Mouse (Mus musculus) inflammation-experienced regulatory T-cells (primary cell): ENCODE data around the gene Col6a1. TPM values are rescaled to one million over a fixed set of nuclear protein-coding genes. Genes with fewer than 3 reads are reported as not detected.

Experiments
- polyA plus RNA-seq, 2 experiments: library from polyadenylated mRNA; unstranded; fragments of 100-300 nt; shearing (Covaris generic); gene quantifications; one replicate each; pipeline ENCODE4 v1.2.1; 2017

The Col6a1 gene
- polyA plus RNA-seq, result under 1 TPM; 0.07 to 0.43 TPM

GRCm38 (mm10) chr10:76725682-76726285 lies at the start of gene Col6a1:
Col6a1 (minus strand) TSS chr10:76726168.

Other genes with a start within 250 kb of the Col6a1 start
- gene Lss, start 194.6 kb downstream of the Col6a1 start, polyA plus RNA-seq, result 10 to 100 TPM; 10.6 to 22.3 TPM
- gene Spatc1l, start 163.9 kb downstream of the Col6a1 start, polyA plus RNA-seq, result under 1 TPM; 0.31 to 0.77 TPM
- gene Ftcd, start 150.5 kb downstream of the Col6a1 start, polyA plus RNA-seq, result under 1 TPM in 1 of 2 experiments, not detected in 1; 0.15 TPM
- gene Col6a2, start 102.5 kb downstream of the Col6a1 start, polyA plus RNA-seq, result under 1 TPM; 0.16 to 0.23 TPM
- 10 to 100 TPM; 12.6 to 13.0 TPM for gene Pcbp3, start 235.7 kb upstream of the Col6a1 start, polyA plus RNA-seq